Mouse (Mus musculus) thymus, postnatal 25 days (tissue): ENCODE data around the gene Dapp1.
"Not testable (repeated sequence)": the region's sequence is repeated elsewhere in the genome, so short reads cannot be mapped to it uniquely, and the experiment has no call there.

Experiments used
- DNase-seq: peaks from one replicate; pipeline ENCODE4 v3.0.0; 2022

Gene Dapp1

GRCm38 (mm10) chr3:137989405-137989804, 8.1 kb upstream of the Dapp1 start:
- no peak for DNase-seq

DNA sequence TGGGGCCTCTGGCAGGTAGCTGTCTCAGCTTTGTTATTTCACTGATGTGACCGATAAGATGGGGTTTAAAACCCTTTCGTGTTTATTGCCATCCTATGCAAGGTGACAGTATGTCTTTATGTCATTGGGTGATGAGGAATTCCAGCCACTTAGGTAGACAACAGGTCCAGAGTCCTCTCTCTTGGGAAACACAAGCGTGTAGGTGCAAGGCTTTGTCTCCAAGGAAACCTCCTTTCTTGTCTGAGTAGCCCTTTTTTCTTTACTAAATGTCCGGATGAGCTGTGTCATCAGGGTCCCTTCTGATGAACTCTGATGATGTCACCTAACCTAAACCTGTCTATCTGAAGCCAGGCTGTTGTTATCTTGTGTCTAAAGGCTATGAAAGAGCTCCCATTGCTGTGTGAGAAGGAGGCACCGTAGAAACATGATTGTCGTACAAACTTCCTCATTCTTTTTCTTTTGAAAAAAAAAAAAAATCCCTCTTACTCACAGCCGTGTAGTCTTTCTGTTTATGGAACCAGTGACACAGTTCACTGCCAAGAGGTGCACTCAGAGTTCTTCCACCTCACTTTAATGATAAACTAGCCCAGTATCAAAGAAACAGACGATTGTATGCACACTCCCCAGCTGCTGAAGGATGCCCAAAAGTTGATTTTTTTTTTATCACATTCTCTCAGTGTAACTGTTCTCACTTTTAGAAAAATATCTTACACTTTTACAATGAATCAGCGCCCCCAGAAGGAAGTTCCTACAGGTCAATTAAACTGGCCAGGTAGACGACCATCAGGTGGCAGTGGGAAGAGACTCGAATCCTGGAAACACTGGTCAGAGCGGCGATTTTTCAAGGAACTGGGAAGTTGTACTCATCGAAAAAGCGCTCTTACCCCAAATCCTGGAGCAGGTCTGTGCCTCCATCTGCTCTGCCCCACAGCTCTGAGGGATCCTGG, 637 bp downstream of the Dapp1 start:
- DNase-seq, result peak; percentile 26

- no peak for DNase-seq
Observed at GRCm38 (mm10) chr3:137978233-137978632, 3.1 kb downstream of the Dapp1 start.

DNA sequence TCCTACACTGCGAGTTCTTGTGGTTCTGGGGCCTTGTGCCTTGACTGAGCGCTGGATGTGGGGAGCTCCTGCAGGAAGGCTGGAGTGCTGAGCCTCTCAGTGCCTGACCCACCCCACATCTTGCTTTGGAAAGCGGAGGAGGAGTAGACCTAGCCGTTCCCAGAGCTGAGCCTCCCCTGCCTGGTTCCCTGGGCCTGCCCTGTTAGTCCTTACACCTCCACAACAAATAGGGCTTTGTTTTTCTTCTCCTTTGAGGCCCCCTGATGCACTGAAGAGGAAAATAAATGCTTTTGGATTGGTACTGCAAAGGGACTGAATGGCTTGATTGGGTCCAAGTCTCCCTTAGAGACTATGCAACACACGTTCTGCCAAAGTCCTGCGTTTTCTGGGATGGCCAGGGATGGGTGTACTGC, 3.7 kb downstream of the Dapp1 start:
- no peak for DNase-seq

GRCm38 (mm10) chr3:137976943-137977628, 4.3 kb downstream of the Dapp1 start:
- DNase-seq, result no peak

GRCm38 (mm10) chr3:137975856-137976423, 5.4 kb downstream of the Dapp1 start:
- no peak for DNase-seq

DNA sequence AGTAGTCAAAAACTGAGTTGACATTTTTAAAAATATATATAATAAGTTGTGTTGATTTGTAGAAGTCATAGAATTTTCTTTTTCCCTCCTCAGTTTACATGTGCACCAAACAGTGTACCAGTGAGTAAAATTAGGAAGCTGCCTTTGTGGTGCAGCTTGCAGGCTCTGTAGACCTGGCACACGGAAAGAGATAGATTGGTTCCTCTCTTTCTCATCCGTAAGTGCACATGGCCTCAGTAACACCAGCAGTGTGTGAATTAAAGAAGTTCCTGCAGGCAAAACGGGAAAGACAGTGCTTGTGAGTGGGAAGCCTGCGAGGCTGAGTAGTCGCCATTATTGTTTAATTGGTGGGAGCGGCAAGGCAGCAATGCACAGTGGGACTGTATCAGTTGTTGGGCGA, 5.9 kb downstream of the Dapp1 start:
- no peak for DNase-seq

DNA sequence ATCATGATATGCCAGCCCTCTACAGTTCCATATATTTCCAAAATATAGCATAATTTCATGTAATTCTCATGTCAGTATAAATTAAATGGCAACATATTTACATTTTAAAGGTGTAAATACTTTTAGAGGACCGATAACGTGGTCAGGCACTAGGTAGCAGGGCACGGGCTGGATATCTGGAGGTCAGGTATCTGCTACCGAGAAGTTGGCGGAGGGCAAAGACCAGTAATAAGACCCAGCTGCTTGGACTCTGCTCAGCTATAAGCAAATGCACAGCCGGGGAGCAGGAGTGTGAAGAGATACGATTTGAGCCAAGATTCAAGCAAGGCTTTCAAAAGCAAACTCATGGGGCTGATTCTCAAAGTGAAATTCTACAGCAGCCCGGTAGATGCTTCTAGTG, 7.0 kb downstream of the Dapp1 start:
- no peak for DNase-seq

GRCm38 (mm10) chr3:137972989-137973388, 8.4 kb downstream of the Dapp1 start:
- no peak for DNase-seq

- no peak for DNase-seq
Observed at GRCm38 (mm10) chr3:137972224-137972623, 9.1 kb downstream of the Dapp1 start.

DNA sequence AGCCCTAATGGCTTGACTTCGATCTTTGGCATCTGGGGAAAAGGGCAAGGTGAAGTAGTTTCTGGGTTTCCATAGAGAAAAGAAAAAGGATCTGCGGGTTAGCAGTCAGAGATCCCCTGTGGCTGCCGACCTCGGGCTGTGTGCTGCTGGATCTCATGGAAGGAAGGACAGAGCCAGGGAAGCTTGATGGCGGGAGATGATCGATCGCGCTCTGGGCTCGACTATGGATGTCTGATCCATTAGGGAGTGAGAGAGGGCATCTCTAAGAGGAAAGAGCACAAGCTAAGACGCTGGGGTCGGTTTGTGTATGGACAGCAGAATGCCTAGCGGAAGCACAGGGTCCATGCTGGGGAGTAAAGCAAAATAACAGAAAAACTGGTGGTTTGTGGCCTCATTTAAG, 11.4 kb downstream of the Dapp1 start:
- DNase-seq, result no peak

DNA sequence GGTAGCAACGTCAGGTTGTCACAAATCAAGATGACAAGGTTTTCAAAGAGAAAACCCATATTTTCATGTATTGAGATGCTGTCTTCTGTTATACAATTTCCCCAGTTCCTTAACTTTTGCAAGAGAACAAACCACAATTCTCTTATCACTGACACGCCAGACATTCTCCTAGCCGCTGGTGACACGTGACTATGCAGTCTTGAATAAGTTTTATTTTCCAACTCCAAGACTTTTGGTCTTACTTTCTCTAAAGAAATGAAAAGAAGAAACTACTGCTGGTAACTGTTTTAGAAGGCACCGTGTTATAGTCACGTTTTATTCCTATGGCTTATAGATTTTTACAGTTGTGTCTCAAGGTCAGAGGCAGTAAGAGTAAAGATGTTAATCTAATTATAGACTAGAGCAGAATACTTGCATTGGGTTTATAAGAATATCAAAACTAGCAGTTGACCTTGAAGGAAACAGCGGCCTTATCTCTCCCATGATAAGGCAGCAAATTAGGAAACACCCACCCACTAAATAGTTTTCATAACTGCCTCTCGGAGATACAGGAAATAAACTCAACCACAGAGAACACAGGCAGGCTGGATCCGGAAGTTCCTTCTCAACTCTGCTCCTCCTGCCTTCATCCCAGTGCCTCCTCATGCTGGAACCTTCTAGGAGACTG, 12.4 kb downstream of the Dapp1 start:
- peak; percentile 36 for DNase-seq

GRCm38 (mm10) chr3:137968105-137968819, 13.1 kb downstream of the Dapp1 start:
- no peak for DNase-seq

DNA sequence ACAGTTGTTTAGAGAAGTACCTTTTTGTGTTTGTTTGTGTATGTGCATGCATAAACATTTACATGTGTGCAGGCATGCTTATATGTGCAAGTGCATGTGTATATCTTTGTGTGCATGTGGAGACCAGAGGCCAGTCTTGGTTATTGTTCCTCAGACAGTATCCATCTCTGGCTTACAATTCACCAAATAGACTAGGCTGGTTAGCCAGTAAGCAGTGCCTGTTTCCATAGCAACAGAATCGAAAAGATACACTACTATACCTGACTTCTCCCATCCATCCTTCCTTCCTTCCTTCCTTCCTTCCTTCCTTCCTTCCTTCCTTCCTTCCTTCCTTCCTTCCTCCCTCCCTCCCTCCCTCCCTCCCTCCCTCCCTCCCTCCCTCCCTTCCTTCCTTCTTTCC, 17.3 kb downstream of the Dapp1 start:
- DNase-seq, result not testable (repeated sequence)

- DNase-seq, result no peak
Observed at GRCm38 (mm10) chr3:137963508-137963907, 17.8 kb downstream of the Dapp1 start.

- DNase-seq, result no peak
Observed at GRCm38 (mm10) chr3:137961736-137962385, 19.5 kb downstream of the Dapp1 start.

- no peak for DNase-seq
Observed at GRCm38 (mm10) chr3:137959456-137959855, 21.9 kb downstream of the Dapp1 start.

DNA sequence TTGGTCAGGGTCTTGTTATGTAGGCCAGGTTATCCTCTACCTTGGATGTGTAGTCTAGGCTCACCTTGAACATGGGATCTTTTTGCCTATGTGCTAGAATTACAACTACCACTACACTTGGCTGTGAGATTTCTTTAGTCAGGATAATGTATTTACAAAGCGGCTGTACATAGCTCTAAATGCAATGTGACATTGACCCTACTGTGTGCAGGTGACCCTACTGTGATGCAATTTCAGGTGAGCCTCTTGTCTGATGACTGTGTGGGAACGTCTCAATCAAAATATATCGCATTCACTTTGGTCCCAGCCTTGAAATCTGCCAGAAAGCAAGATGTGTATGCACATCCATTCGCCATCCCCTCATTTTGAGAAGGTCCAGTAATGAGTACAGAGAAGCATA, 23.0 kb downstream of the Dapp1 start:
- DNase-seq, result no peak

- no peak for DNase-seq
Observed at GRCm38 (mm10) chr3:137957864-137958263, 23.5 kb downstream of the Dapp1 start.

DNA sequence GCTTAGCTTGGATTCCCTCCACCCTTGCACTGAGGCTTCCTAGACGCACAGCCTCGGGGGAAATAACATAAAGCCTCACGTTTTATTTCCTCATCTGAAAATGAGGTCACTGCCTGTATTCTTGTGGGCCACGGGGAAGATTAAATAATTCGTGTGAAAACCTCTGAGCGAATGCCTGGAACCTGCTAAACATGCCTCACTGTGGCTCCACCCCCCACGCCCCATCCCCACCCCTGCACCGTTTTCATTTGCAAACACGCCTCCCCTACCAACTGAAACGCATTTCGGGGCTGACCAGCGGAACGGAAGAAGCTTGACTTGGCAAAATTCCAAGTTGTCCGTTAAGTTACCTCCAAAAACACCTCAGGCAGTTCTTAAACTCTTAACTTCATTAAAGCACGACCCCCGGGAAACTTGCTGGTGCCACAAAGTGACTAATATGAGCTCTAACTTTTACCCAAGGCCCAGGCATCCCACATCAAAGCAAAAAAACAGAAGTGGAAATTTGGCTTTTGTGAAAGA, 25.7 kb downstream of the Dapp1 start:
- peak; percentile 24 for DNase-seq

- DNase-seq, result no peak
Observed at GRCm38 (mm10) chr3:137954256-137954916, 27.0 kb downstream of the Dapp1 start.
